Mouse (Mus musculus): ENCODE measurements around the gene Ift81. TPM values are rescaled to one million over a fixed set of nuclear protein-coding genes. Genes with fewer than 3 reads are reported as not detected.

Ift81 gene
- total and polyA plus RNA-seq, 2 experiments from 2014 or later: 43.8 to 51.6 TPM

- no peaks in the 10 kb centered on the region for H3K9me3 ChIP-seq (replicated peaks; ENCODE audit: control insufficient read depth, low read length)
- no peak overlapping the region for H3K4me2 ChIP-seq (ENCODE audit: low read depth, low read length)
- H3K27me3 ChIP-seq (ENCODE audit: control insufficient read depth, insufficient read depth, low read length): no peaks in the 10 kb centered on the region
- WGBS: 50% methylated on average over 4 of the region's 4 CpGs
- no peak overlapping the region for H3K9ac ChIP-seq (replicated peaks; ENCODE audit: low read depth, low read length)
- peaks cover 9% of the 10 kb centered on the region for H3K4me1 ChIP-seq (ENCODE audit: control insufficient read depth, insufficient read depth)
- no peak overlapping the region for H3K4me3 ChIP-seq (ENCODE audit: low read depth, low read length)
- no peak for TF ChIP-seq EP300 (IDR thresholded peaks at IDR 0.05; ENCODE audit: low read depth)
- TF ChIP-seq CTCF (IDR thresholded peaks at IDR 0.05; ENCODE audit: low read depth): no peak
- no peaks in the 10 kb centered on the region for H3K36me3 ChIP-seq (replicated peaks; ENCODE audit: control insufficient read depth, insufficient read depth, low read length)
- ATAC-seq (ENCODE audit: insufficient read depth, low read depth): no peak
- no peak for DNase-seq (ENCODE audit: low spot score)
- peak overlapping the region; percentile 100 for H3K27ac ChIP-seq (ENCODE audit: low read depth)
These were observed 110.6 kb downstream of the Ift81 start for GRCm38 (mm10) chr5:122503760-122504119.

DNA sequence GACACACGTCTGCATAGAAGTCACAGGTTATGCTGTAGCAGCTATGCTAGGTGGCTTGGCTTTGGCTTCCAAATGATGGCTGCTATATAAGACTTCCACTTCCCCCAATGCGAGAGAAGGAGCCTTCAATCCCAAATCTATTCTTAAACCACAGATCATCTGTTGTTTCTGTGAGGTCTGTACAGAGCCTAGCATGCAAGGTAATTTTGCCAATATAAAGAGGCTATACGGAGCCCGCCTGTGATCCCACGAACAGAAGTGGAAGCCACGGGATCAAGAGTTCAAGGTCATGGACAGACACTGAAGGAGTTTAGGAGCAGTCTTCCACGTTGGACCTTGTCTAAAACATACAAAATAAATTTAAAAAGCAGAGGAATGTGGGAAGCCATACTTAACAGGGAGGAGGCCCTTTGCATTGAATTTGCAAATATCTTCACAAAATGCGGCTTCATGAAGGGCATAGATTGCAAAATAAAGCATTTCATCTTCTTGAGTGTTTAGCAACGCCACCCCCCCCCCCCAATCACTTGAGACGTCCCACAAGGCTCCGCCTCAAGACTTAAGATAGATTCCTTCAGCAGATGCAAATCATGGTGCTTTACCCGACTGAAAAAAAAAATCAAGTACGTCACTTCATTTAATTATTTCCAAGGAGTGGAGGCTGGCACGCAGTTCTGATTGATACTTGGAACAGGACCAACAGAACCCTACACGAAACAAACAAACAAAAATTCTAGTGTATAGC, 111.1 kb downstream of the Ift81 start:
- no peaks in the 10 kb centered on the region for H3K9me3 ChIP-seq (replicated peaks; ENCODE audit: control insufficient read depth, low read length)
- H3K36me3 ChIP-seq (replicated peaks; ENCODE audit: control insufficient read depth, insufficient read depth, low read length): peaks cover 4% of the 10 kb centered on the region; the same call in 1 of the 2 replicates
- peak overlapping the region; percentile 67 for H3K4me2 ChIP-seq (ENCODE audit: low read depth, low read length)
- peak overlapping the region; percentile 82 for H3K9ac ChIP-seq (replicated peaks; ENCODE audit: low read depth, low read length)
- no peaks in the 10 kb centered on the region for H3K27me3 ChIP-seq (ENCODE audit: control insufficient read depth, insufficient read depth, low read length)
- ATAC-seq (ENCODE audit: insufficient read depth, low read depth): no peak
- TF ChIP-seq CTCF (IDR thresholded peaks at IDR 0.05; ENCODE audit: low read depth): no peak
- no peak for TF ChIP-seq EP300 (IDR thresholded peaks at IDR 0.05; ENCODE audit: low read depth)
- H3K4me1 ChIP-seq (ENCODE audit: control insufficient read depth, insufficient read depth): peaks cover 11% of the 10 kb centered on the region
- peak overlapping the region; percentile 97 for H3K4me3 ChIP-seq (ENCODE audit: low read depth, low read length)
- peak overlapping the region; percentile 100 for H3K27ac ChIP-seq (ENCODE audit: low read depth)
- 38% methylated on average over 15 of the region's 15 CpGs for WGBS
- DNase-seq (ENCODE audit: low spot score): no peak

GRCm38 (mm10) chr5:122502077-122502941, 112.0 kb downstream of the Ift81 start, which contains the start of gene Atp2a2:
Gene Atp2a2, minus strand, starts transcription at chr5:122502225.
- WGBS: under 1% methylated on average over 58 of the region's 113 CpGs
- Histone ChIP-seq H3K9me3 (replicated peaks; ENCODE audit: control insufficient read depth, low read length) (no peaks in the 10 kb centered on the region), H3K4me1 (ENCODE audit: control insufficient read depth, insufficient read depth) (peaks cover 11% of the 10 kb centered on the region), H3K4me3 (ENCODE audit: low read depth, low read length) (peak within 1 kb of the TSS; percentile 97), H3K4me2 (ENCODE audit: low read depth, low read length) (peak within 1 kb of the TSS; percentile 67), H3K36me3 (replicated peaks; ENCODE audit: control insufficient read depth, insufficient read depth, low read length) (peaks cover 11% of the 10 kb centered on the region; the same call in 1 of the 2 replicates), H3K9ac (replicated peaks; ENCODE audit: low read depth, low read length) (peak within 1 kb of the TSS; percentile 100), H3K27ac (ENCODE audit: low read depth) (peak within 1 kb of the TSS; percentile 100), H3K27me3 (ENCODE audit: control insufficient read depth, insufficient read depth, low read length) (no peaks in the 10 kb centered on the region)
- no peak for TF ChIP-seq CTCF (IDR thresholded peaks at IDR 0.05; ENCODE audit: low read depth)
- no peak for TF ChIP-seq EP300 (IDR thresholded peaks at IDR 0.05; ENCODE audit: low read depth)
- DNase-seq (ENCODE audit: low spot score) (peak; percentile 94), ATAC-seq (ENCODE audit: insufficient read depth, low read depth) (peak; percentile 90)

- no peaks in the 10 kb centered on the region for H3K9me3 ChIP-seq (replicated peaks; ENCODE audit: control insufficient read depth, low read length)
- no peaks in the 10 kb centered on the region for H3K27me3 ChIP-seq (ENCODE audit: control insufficient read depth, insufficient read depth, low read length)
- H3K9ac ChIP-seq (replicated peaks; ENCODE audit: low read depth, low read length): peak overlapping the region; percentile 100
- H3K4me1 ChIP-seq (ENCODE audit: control insufficient read depth, insufficient read depth): peaks cover 11% of the 10 kb centered on the region
- peak overlapping the region; percentile 97 for H3K4me3 ChIP-seq (ENCODE audit: low read depth, low read length)
- no peak for TF ChIP-seq EP300 (IDR thresholded peaks at IDR 0.05; ENCODE audit: low read depth)
- TF ChIP-seq CTCF (IDR thresholded peaks at IDR 0.05; ENCODE audit: low read depth): no peak
- peak overlapping the region; percentile 66 for H3K4me2 ChIP-seq (ENCODE audit: low read depth, low read length)
- H3K27ac ChIP-seq (ENCODE audit: low read depth): peak overlapping the region; percentile 100
- DNase-seq (ENCODE audit: low spot score): no peak
- under 1% methylated on average over 100 of the region's 113 CpGs for WGBS
- peaks cover 18% of the 10 kb centered on the region for H3K36me3 ChIP-seq (replicated peaks; ENCODE audit: control insufficient read depth, insufficient read depth, low read length)
- ATAC-seq (ENCODE audit: insufficient read depth, low read depth): peak; percentile 18
These were observed 112.9 kb downstream of the Ift81 start for GRCm38 (mm10) chr5:122501101-122502076.

GRCm38 (mm10) chr5:122500563-122500962, 113.8 kb downstream of the Ift81 start:
- Histone ChIP-seq H3K36me3 (replicated peaks; ENCODE audit: control insufficient read depth, insufficient read depth, low read length) (peaks cover 26% of the 10 kb centered on the region), H3K27me3 (ENCODE audit: control insufficient read depth, insufficient read depth, low read length) (no peaks in the 10 kb centered on the region), H3K9ac (replicated peaks; ENCODE audit: low read depth, low read length) (peak overlapping the region; percentile 100), H3K4me1 (ENCODE audit: control insufficient read depth, insufficient read depth) (peaks cover 11% of the 10 kb centered on the region), H3K4me2 (ENCODE audit: low read depth, low read length) (peak overlapping the region; percentile 66), H3K27ac (ENCODE audit: low read depth) (peak overlapping the region; percentile 100), H3K4me3 (ENCODE audit: low read depth, low read length) (peak overlapping the region; percentile 97), H3K9me3 (replicated peaks; ENCODE audit: control insufficient read depth, low read length) (no peaks in the 10 kb centered on the region)
- no peak for ATAC-seq (ENCODE audit: insufficient read depth, low read depth)
- DNase-seq (ENCODE audit: low spot score): no peak
- 11% methylated on average over 5 of the region's 5 CpGs for WGBS
- TF ChIP-seq CTCF (IDR thresholded peaks at IDR 0.05; ENCODE audit: low read depth): no peak
- no peak for TF ChIP-seq EP300 (IDR thresholded peaks at IDR 0.05; ENCODE audit: low read depth)

Other genes with a start within 250 kb of the Ift81 start
- 28.5 and 50.9 TPM in 2 replicates for gene Gpn3, start 242.6 kb downstream of the Ift81 start, total RNA-seq (2014; rRNA removed; ENCODE audit: low replicate concordance)
- gene Gpn3, start 242.6 kb downstream of the Ift81 start, polyA plus RNA-seq (2015; fragmentation: Nextera tagmentation; extraction: Ambion mirVana): 42.9 and 48.7 TPM in 2 replicates
- gene Fam216a, start 242.2 kb downstream of the Ift81 start, total RNA-seq (2014; rRNA removed; ENCODE audit: low replicate concordance): 21.8 and 40.7 TPM in 2 replicates
- gene Fam216a, start 242.2 kb downstream of the Ift81 start, polyA plus RNA-seq (2015; fragmentation: Nextera tagmentation; extraction: Ambion mirVana): 30.5 and 31.8 TPM in 2 replicates
- 157 and 179 TPM in 2 replicates for gene Arpc3, start 222.6 kb downstream of the Ift81 start, total RNA-seq (2014; rRNA removed; ENCODE audit: low replicate concordance)
- gene Arpc3, start 222.6 kb downstream of the Ift81 start, polyA plus RNA-seq (2015; fragmentation: Nextera tagmentation; extraction: Ambion mirVana): 97.2 and 106 TPM in 2 replicates
- 30.1 and 38.9 TPM in 2 replicates for gene Anapc7, start 192.8 kb downstream of the Ift81 start, total RNA-seq (2014; rRNA removed; ENCODE audit: low replicate concordance)
- 33.1 and 36.9 TPM in 2 replicates for gene Anapc7, start 192.8 kb downstream of the Ift81 start, polyA plus RNA-seq (2015; fragmentation: Nextera tagmentation; extraction: Ambion mirVana)
- 2,277 and 2,295 TPM in 2 replicates for gene Atp2a2, start 112.3 kb downstream of the Ift81 start, total RNA-seq (2014; rRNA removed; ENCODE audit: low replicate concordance)
- gene Atp2a2, start 112.3 kb downstream of the Ift81 start, polyA plus RNA-seq (2015; fragmentation: Nextera tagmentation; extraction: Ambion mirVana): 706 and 785 TPM in 2 replicates
- gene P2rx7, start 29.4 kb upstream of the Ift81 start, total RNA-seq (2014; rRNA removed; ENCODE audit: low replicate concordance): 2.7 and 4.4 TPM in 2 replicates
- 1.6 and 2.2 TPM in 2 replicates for gene P2rx7, start 29.4 kb upstream of the Ift81 start, polyA plus RNA-seq (2015; fragmentation: Nextera tagmentation; extraction: Ambion mirVana)
- 10.0 and 54.2 TPM in 2 replicates for gene P2rx4, start 93.0 kb upstream of the Ift81 start, total RNA-seq (2014; rRNA removed; ENCODE audit: low replicate concordance)
- 21.6 and 22.3 TPM in 2 replicates for gene P2rx4, start 93.0 kb upstream of the Ift81 start, polyA plus RNA-seq (2015; fragmentation: Nextera tagmentation; extraction: Ambion mirVana)
- gene Camkk2, start 164.9 kb upstream of the Ift81 start, total RNA-seq (2014; rRNA removed; ENCODE audit: low replicate concordance): 9.3 and 24.0 TPM in 2 replicates
- gene Camkk2, start 164.9 kb upstream of the Ift81 start, polyA plus RNA-seq (2015; fragmentation: Nextera tagmentation; extraction: Ambion mirVana): 11.7 and 13.0 TPM in 2 replicates
- 380 and 418 TPM in 2 replicates for gene Anapc5, start 206.8 kb upstream of the Ift81 start, total RNA-seq (2014; rRNA removed; ENCODE audit: low replicate concordance)
- 195 and 213 TPM in 2 replicates for gene Anapc5, start 206.8 kb upstream of the Ift81 start, polyA plus RNA-seq (2015; fragmentation: Nextera tagmentation; extraction: Ambion mirVana)
- gene Rnf34, start 235.5 kb upstream of the Ift81 start, total RNA-seq (2014; rRNA removed; ENCODE audit: low replicate concordance): 20.2 and 23.4 TPM in 2 replicates
- 24.9 and 28.4 TPM in 2 replicates for gene Rnf34, start 235.5 kb upstream of the Ift81 start, polyA plus RNA-seq (2015; fragmentation: Nextera tagmentation; extraction: Ambion mirVana)

All from heart, postnatal 0 days (tissue).